Mouse (Mus musculus): ENCODE data around the gene Retreg2.

DNA sequence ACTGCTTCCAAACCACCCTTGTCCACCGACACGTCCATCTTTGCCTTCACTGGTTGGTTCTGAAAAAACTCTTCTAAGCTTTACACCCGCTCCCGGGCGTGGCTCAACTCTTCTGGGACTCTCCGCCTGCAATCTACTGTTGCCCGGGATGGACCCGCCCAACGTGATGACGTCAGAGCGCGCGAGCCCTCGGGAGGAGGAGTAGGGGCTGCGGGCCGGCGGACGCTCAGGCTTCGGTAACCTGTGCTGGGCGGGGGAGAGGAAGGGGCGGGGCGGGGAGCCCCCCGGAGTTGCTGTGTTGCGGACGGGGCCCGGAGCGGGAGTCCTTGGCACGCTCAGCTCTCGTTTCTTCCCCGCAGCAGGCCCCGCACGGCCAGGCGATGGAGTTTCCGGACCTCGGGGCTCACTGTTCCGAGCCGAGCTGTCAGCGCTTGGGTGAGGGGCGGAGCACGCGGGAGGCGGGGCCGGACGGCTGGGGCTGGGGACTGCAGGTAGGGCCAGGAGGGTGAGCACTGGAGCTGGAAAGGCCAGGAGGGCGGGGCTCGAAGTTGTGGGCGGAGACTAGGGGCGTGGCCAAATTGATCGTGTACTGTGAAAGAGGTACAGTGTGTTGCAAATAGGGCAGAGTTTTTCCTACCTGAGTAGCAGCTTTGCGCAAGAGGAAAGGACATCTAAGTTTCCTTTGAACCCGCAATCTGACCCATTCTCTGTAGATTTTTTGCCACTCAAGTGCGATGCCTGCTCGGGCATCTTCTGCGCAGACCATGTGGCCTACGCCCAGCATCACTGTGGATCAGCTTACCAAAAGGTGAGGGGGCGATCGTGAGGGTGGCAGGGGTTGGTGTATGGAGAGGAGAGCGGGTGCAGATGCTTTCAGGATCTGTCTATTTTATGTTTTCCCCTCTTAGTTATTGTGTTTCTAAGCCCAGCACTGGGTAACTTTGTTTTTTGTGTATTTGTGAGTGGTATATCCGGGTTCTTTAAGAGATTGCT is 26.2 kb downstream of the Retreg2 start, which contains the start of gene Zfand2b:
- TF ChIP-seq GATA1 (IDR thresholded peaks at IDR 0.05; ENCODE audit: low read length) = no peak
- TF ChIP-seq TAL1 (IDR thresholded peaks at IDR 0.05; ENCODE audit: low read length) = no peak
